In the genomic region with DNA sequence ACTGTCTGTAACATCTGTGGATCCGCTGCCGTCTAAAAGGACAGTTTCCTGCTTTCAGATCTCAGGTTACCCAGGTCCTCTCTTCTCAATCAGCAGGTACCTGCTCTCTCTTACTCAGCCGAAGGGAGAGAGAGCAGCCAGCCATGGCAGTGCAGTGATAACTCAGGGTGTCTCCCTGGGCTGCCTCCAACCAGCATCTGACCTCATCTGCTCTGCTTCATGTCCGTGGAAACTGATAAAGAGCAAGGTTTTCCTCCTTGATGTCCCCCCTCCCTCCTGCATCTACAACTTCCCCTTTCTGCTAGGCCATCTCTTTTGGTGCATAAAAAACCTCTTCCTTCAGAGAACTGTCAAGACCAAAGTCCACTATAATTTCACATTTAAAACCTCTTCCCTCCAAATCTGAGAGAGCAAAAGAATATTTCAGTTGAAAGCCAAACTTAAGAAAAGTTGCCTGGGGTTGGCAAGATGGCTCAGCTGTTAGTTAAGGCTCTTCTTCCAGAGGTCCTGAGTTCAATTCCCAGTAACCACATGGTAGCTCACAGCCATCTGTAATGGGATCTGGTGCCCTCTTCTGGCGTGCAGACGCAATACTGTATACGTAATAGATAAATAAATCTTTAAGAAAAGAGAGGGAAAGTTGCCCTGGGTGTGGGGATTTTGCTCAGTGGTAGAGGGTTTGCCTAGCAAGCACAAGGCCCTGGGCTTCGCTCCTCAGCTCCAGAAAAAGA, we compare ENCODE assay signal across 9 mouse cellular contexts. TPM values are rescaled to one million over a fixed set of nuclear protein-coding genes. Genes with fewer than 3 reads are reported as not detected.
DNase-seq lines count a peak whose midpoint lies in the region; ATAC-seq and TF ChIP-seq lines count a peak whose summit lies in the region.
"Had no signal": no experiment of that assay in that cellular context is flagged by ENCODE, and none has a peak within 500 bp of the region (broad histone marks: within the 10 kb centered on the region; RNA-seq: fewer than 3 reads in every experiment).

No protein-coding gene starts in this region.

- no peak overlapping the region for H3K4me3 ChIP-seq in kidney, postnatal 0 days (replicated peaks; ENCODE audit: low read depth, low read length)
- H3K4me3 ChIP-seq in liver, embryonic 14.5 days (ENCODE audit: insufficient read depth in 1 of 2, low read depth in 2 of 2, low read length in 2 of 2): no peak overlapping the region
- H3K4me3 ChIP-seq in forebrain, embryonic 12.5 days (replicated peaks): no peak overlapping the region

- H3K4me1 ChIP-seq in kidney, postnatal 0 days (replicated peaks; ENCODE audit: insufficient read depth, low read length): no peaks in the 10 kb centered on the region
- peaks cover 15 to 23% of the 10 kb centered on the region in 2 experiments for H3K4me1 ChIP-seq in liver, embryonic 14.5 days (replicated peaks; ENCODE audit: control insufficient read depth in 2 of 2, insufficient read depth in 2 of 2, low read length in 1 of 2)
- H3K4me1 ChIP-seq in forebrain, embryonic 12.5 days: peaks cover 4% of the 10 kb centered on the region

- H3K36me3 ChIP-seq in kidney, postnatal 0 days (ENCODE audit: insufficient read depth, low read length): no peaks in the 10 kb centered on the region
- no peaks in the 10 kb centered on the region for H3K36me3 ChIP-seq in liver, embryonic 14.5 days (replicated peaks; ENCODE audit: control insufficient read depth, insufficient read depth, low read depth)
- no peaks in the 10 kb centered on the region for H3K36me3 ChIP-seq in forebrain, embryonic 12.5 days (replicated peaks)

- peak; percentile 66 for TF ChIP-seq CTCF in kidney, postnatal 0 days (IDR thresholded peaks at IDR 0.05; ENCODE audit: low read depth)
- TF ChIP-seq CTCF in liver, embryonic 14.5 days (IDR thresholded peaks at IDR 0.05; ENCODE audit: low read depth): peak; percentile 71

- DNase-seq in kidney, postnatal 0 days (ENCODE audit: low spot score): no peak
- DNase-seq in kidney, adult 11 months: no peak
- peak; percentile 40 for DNase-seq in T-cell, adult 2 months (ENCODE audit: low spot score)
- DNase-seq in liver, embryonic 14.5 days (ENCODE audit: low read depth in 3 of 3, low spot score in 3 of 3): peak in 2 of 3 experiments; percentile 57 to 65
- peak; percentile 59 to 79 for DNase-seq in spleen, postnatal 4 days (ENCODE audit: low spot score in 2 of 2)
- DNase-seq in urinary bladder, adult 2 months (ENCODE audit: low spot score): no peak
- DNase-seq in ovary, adult 18-20 months (ENCODE audit: low spot score): no peak
- DNase-seq: cerebellum, adult 11 months had no signal

- no peaks in the 10 kb centered on the region for H3K9me3 ChIP-seq in kidney, postnatal 0 days (replicated peaks; ENCODE audit: low read length)
- no peaks in the 10 kb centered on the region for H3K9me3 ChIP-seq in liver, embryonic 14.5 days (ENCODE audit: control insufficient read depth, low read length)
- no peaks in the 10 kb centered on the region for H3K9me3 ChIP-seq in forebrain, embryonic 12.5 days

- H3K27me3 ChIP-seq in kidney, postnatal 0 days (ENCODE audit: insufficient read depth, low read length): no peaks in the 10 kb centered on the region
- no peaks in the 10 kb centered on the region for H3K27me3 ChIP-seq in liver, embryonic 14.5 days (ENCODE audit: control insufficient read depth, insufficient read depth, low read length)
- no peaks in the 10 kb centered on the region for H3K27me3 ChIP-seq in forebrain, embryonic 12.5 days

- 46% methylated on average over 8 of the region's 8 CpGs for WGBS in kidney, postnatal 0 days
- 13% methylated on average over 8 of the region's 8 CpGs for WGBS in liver, embryonic 14.5 days (ENCODE audit: insufficient replicate concordance)
- 56% methylated on average over 8 of the region's 8 CpGs for WGBS in forebrain, embryonic 12.5 days

- peak; percentile 28; the same call in 1 of the 2 replicates for TF ChIP-seq EP300 in liver, embryonic 14.5 days (IDR thresholded peaks at IDR 0.05; ENCODE audit: low read depth)

- no peak for ATAC-seq in kidney, postnatal 0 days (replicated peaks; ENCODE audit: low FRiP score, low read depth)
- ATAC-seq in liver, embryonic 14.5 days (ENCODE audit: insufficient read depth): peak; percentile 81
- no peak for ATAC-seq in forebrain, embryonic 12.5 days (ENCODE audit: low FRiP score)

- no peak overlapping the region for H3K27ac ChIP-seq in kidney, postnatal 0 days
- no peak overlapping the region for H3K27ac ChIP-seq in liver, embryonic 14.5 days
- no peak overlapping the region for H3K27ac ChIP-seq in forebrain, embryonic 12.5 days

- no peak overlapping the region for H3K4me2 ChIP-seq in kidney, postnatal 0 days (ENCODE audit: low read length)
- no peak overlapping the region; the same call in 1 of the 2 replicates for H3K4me2 ChIP-seq in liver, embryonic 14.5 days (ENCODE audit: low read depth)
- no peak overlapping the region for H3K4me2 ChIP-seq in forebrain, embryonic 12.5 days

- no peak overlapping the region for H3K9ac ChIP-seq in kidney, postnatal 0 days (ENCODE audit: low read depth, low read length)
- no peak overlapping the region for H3K9ac ChIP-seq in liver, embryonic 14.5 days (replicated peaks)
- H3K9ac ChIP-seq in forebrain, embryonic 12.5 days: no peak overlapping the region

RNA-seq across cellular contexts. Expression of a gene that starts 9.4 kb away (rescaled TPM):
- polyA plus RNA-seq in kidney, postnatal 0 days (2015; fragmentation: Nextera tagmentation; extraction: Ambion mirVana): 69.9 and 72.8 TPM in 2 replicates
- 15.7 and 22.4 TPM in 2 replicates for polyA plus RNA-seq in liver, embryonic 14.5 days (2012; rRNA removed)
- 26.0 and 30.1 TPM in 2 replicates for polyA plus RNA-seq in liver, embryonic 14.5 days (2014; fragmentation: Nextera tagmentation; extraction: Ambion mirVana)
- polyA plus RNA-seq in urinary bladder, adult 2 months (2012; rRNA removed): 57.2 and 62.8 TPM in 2 replicates
- polyA plus RNA-seq in forebrain, embryonic 12.5 days (2016; fragmentation: Nextera tagmentation; extraction: Ambion mirVana): 124 and 137 TPM in 2 replicates

RNA-seq across cellular contexts. Expression of a gene that starts 47.4 kb away (rescaled TPM):
- 19.6 TPM in 2 replicates for polyA plus RNA-seq in kidney, postnatal 0 days (2015; fragmentation: Nextera tagmentation; extraction: Ambion mirVana)
- 11.0 and 13.8 TPM in 2 replicates for polyA plus RNA-seq in liver, embryonic 14.5 days (2012; rRNA removed)
- polyA plus RNA-seq in liver, embryonic 14.5 days (2014; fragmentation: Nextera tagmentation; extraction: Ambion mirVana): 3.7 and 6.1 TPM in 2 replicates
- 20.8 and 25.9 TPM in 2 replicates for polyA plus RNA-seq in urinary bladder, adult 2 months (2012; rRNA removed)
- polyA plus RNA-seq in forebrain, embryonic 12.5 days (2016; fragmentation: Nextera tagmentation; extraction: Ambion mirVana): 39.0 and 45.2 TPM in 2 replicates

Comparison
In these comparisons a context has a peak if more than half of its experiments do, and no peak if none do; other contexts are left out.
1. DNase-seq: peak in T-cell, adult 2 months (single experiment), liver, embryonic 14.5 days (2 of 3) and spleen, postnatal 4 days (2 of 2); none in kidney, postnatal 0 days (single experiment), kidney, adult 11 months (single experiment), urinary bladder, adult 2 months (single experiment) and ovary, adult 18-20 months (single experiment).